Mouse (Mus musculus): ENCODE measurements at regions not wholly inside any gene's neighbourhood (a gene's known extent, or its start where the extent isn't known, plus 50 kb on each side); places are given as distances from the start of the nearest gene placed in this dataset.

GRCm38 (mm10) chr5:46578540-46579173, 721.2 kb upstream of the Lcorl start:
- no peaks in the 10 kb centered on the region for H3K4me1 ChIP-seq
- no peaks in the 10 kb centered on the region for H3K36me3 ChIP-seq (replicated peaks)
- H3K9me3 ChIP-seq = no peaks in the 10 kb centered on the region
- H3K4me3 ChIP-seq = no peak overlapping the region
- DNase-seq (ENCODE audit: extremely low spot score, low spot score) = no peak
- H3K27ac ChIP-seq = no peak overlapping the region
- no peaks in the 10 kb centered on the region for H3K27me3 ChIP-seq (ENCODE audit: poor library complexity, severe bottlenecking)

GRCm38 (mm10) chr5:46573869-46574268, 716.5 kb upstream of the Lcorl start:
- H3K4me3 ChIP-seq = no peak overlapping the region
- no peaks in the 10 kb centered on the region for H3K27me3 ChIP-seq (ENCODE audit: poor library complexity, severe bottlenecking)
- WGBS = 75% methylated on average over 1 of the region's 1 CpGs
- H3K4me1 ChIP-seq = no peaks in the 10 kb centered on the region
- H3K27ac ChIP-seq = no peak overlapping the region
- H3K9me3 ChIP-seq = no peaks in the 10 kb centered on the region
- no peak for DNase-seq (ENCODE audit: extremely low spot score, low spot score)
- no peaks in the 10 kb centered on the region for H3K36me3 ChIP-seq (replicated peaks)

- Histone ChIP-seq H3K9me3 (no peaks in the 10 kb centered on the region), H3K27me3 (ENCODE audit: poor library complexity, severe bottlenecking) (no peaks in the 10 kb centered on the region), H3K4me3 (no peak overlapping the region), H3K4me1 (no peaks in the 10 kb centered on the region), H3K27ac (no peak overlapping the region), H3K36me3 (replicated peaks) (no peaks in the 10 kb centered on the region)
- 76% methylated on average over 7 of the region's 7 CpGs for WGBS
- DNase-seq (ENCODE audit: extremely low spot score, low spot score) = no peak
Observed at GRCm38 (mm10) chr5:46573280-46573670, 715.9 kb upstream of the Lcorl start.

GRCm38 (mm10) chr5:46556691-46557265, 699.4 kb upstream of the Lcorl start:
- WGBS = 88% methylated on average over 3 of the region's 3 CpGs
- Histone ChIP-seq H3K27me3 (ENCODE audit: poor library complexity, severe bottlenecking) (no peaks in the 10 kb centered on the region), H3K27ac (no peak overlapping the region), H3K4me1 (no peaks in the 10 kb centered on the region), H3K9me3 (peaks cover 6% of the 10 kb centered on the region; the same call in 1 of the 2 replicates), H3K36me3 (replicated peaks) (no peaks in the 10 kb centered on the region), H3K4me3 (no peak overlapping the region)
- DNase-seq (ENCODE audit: extremely low spot score, low spot score) = no peak

- no peaks in the 10 kb centered on the region for H3K36me3 ChIP-seq (replicated peaks)
- H3K4me3 ChIP-seq = no peak overlapping the region
- no peaks in the 10 kb centered on the region for H3K9me3 ChIP-seq
- H3K27ac ChIP-seq = 0 out of 2 replicates have a peak overlapping the region, but pooled peaks have one; percentile 5
- no peak for DNase-seq (ENCODE audit: extremely low spot score, low spot score)
- H3K27me3 ChIP-seq (ENCODE audit: poor library complexity, severe bottlenecking) = no peaks in the 10 kb centered on the region
- peaks cover 13% of the 10 kb centered on the region for H3K4me1 ChIP-seq
- 65% methylated on average over 9 of the region's 9 CpGs for WGBS
Observed at GRCm38 (mm10) chr5:46541333-46542324, 684.2 kb upstream of the Lcorl start.
